Mouse (Mus musculus) liver, adult 2 months (tissue): ENCODE measurements around the gene Gm43302.

Source experiments
- CTCF ChIP-seq: fragments of 200-500 bp; IDR thresholded peaks from 2 replicates; pipeline ENCODE4 v1.5.1; 2011; ENCODE audit warnings: low read depth, low read length, control low read depth
- POLR2A ChIP-seq: fragments of 200-500 bp; IDR thresholded peaks from 2 replicates; pipeline ENCODE4 v1.6.1; 2011; ENCODE audit warnings: low read length, control low read depth; ENCODE audit not compliant: insufficient read depth; ENCODE audit errors: extremely low read depth

- TF ChIP-seq CTCF, result no peak
- TF ChIP-seq POLR2A, result no peak
Observed at GRCm38 (mm10) chr5:105295746-105296145, 2.3 kb upstream of the Gm43302 start.
